21 mouse cellular contexts compared by ENCODE assay signal in the genomic region with DNA sequence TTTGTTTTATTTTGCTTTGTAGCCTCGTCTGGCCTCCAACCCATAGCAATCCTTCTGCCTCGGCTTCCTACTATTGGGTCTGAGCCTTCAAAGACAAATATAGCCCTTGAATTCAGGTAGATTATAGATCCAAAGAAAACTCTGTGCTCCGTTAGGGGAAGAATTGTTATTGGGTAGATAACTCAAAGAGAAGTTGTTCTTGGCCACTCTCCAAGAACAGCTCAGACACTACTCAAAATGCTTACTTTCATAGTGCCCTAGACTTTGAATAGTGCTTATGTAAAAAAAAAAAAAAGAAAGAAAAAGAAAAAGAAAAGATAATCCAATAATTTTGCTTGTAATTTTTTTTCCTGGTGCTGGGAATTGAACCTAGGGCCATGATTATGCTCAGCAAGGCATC.
"Had no signal": no experiment of that assay in that cellular context is flagged by ENCODE, and none has a peak within 500 bp of the region (broad histone marks: within the 10 kb centered on the region; RNA-seq: fewer than 3 reads in every experiment).

No protein-coding gene starts in this region.

- H3K4me1 ChIP-seq: liver, embryonic 13.5 days; megakaryocyte, embryonic 14.5 days had no signal

- H3K36me3 ChIP-seq: limb, embryonic 10.5 days; limb, embryonic 13.5 days; liver, embryonic 13.5 days; midbrain, embryonic 10.5 days; midbrain, embryonic 13.5 days; neural tube, embryonic 13.5 days had no signal

- H3K27me3 ChIP-seq: limb, embryonic 13.5 days; liver, embryonic 13.5 days; midbrain, embryonic 13.5 days; neural tube, embryonic 13.5 days had no signal

- H3K9me3 ChIP-seq: limb, embryonic 10.5 days; limb, embryonic 13.5 days; liver, embryonic 13.5 days; megakaryocyte, embryonic 14.5 days; midbrain, embryonic 10.5 days; midbrain, embryonic 13.5 days; neural tube, embryonic 13.5 days had no signal

- H3K4me3 ChIP-seq: limb, embryonic 10.5 days; limb, embryonic 13.5 days; liver, embryonic 13.5 days; megakaryocyte, embryonic 14.5 days; midbrain, embryonic 10.5 days; midbrain, embryonic 13.5 days; myocyte; neural tube, embryonic 13.5 days had no signal

- ATAC-seq: midbrain, embryonic 13.5 days; midbrain, embryonic 16.5 days had no signal

- DNase-seq: kidney, adult 18-20 months; kidney, adult 9 months; kidney, postnatal 14 days; kidney, postnatal 4 days; layer of hippocampus, adult 9-11 months; liver; liver, embryonic 13.5 days; lung, postnatal 14 days; retina, postnatal 1 day; right cerebral cortex, postnatal 25 days; spleen, adult 18-20 months; thymus, adult 18-20 months; thymus, postnatal 36 days had no signal

- H3K4me2 ChIP-seq: limb, embryonic 13.5 days; liver, embryonic 13.5 days; midbrain, embryonic 13.5 days; neural tube, embryonic 13.5 days had no signal

- H3K27ac ChIP-seq: limb, embryonic 10.5 days; limb, embryonic 13.5 days; liver, embryonic 13.5 days; midbrain, embryonic 10.5 days; midbrain, embryonic 13.5 days; neural tube, embryonic 13.5 days had no signal

- H3K9ac ChIP-seq: limb, embryonic 13.5 days; liver, embryonic 13.5 days; midbrain, embryonic 13.5 days; neural tube, embryonic 13.5 days had no signal
